Mouse (Mus musculus) adrenal gland, adult 18-20 months (tissue): Measurements from ENCODE around the gene Fam193a. TPM values are rescaled to one million over a fixed set of nuclear protein-coding genes. Genes with fewer than 3 reads are reported as not detected.
A peak's percentile ranks its signal among the peaks of the same experiment; 100 is the strongest.

Experiments used
- DNase-seq, 2 experiments: peaks; one replicate each; pipeline ENCODE4 v3.0.0; 2021 to 2022; ENCODE audit warnings: low spot score in 2 of 2
- total RNA-seq, 2 experiments: library from RNA; stranded (reverse); gene quantifications; 1 replicate in 1 of 2; 2 replicates in 1 of 2; pipeline ENCODE4 v1.2.3; 2021

The Fam193a gene
- total RNA-seq, 2 experiments from 2014 or later: 28.9 to 29.5 TPM

- no peak for DNase-seq
Measured at GRCm38 (mm10) chr5:34458994-34459393, 89.3 kb downstream of the Fam193a start.

DNA sequence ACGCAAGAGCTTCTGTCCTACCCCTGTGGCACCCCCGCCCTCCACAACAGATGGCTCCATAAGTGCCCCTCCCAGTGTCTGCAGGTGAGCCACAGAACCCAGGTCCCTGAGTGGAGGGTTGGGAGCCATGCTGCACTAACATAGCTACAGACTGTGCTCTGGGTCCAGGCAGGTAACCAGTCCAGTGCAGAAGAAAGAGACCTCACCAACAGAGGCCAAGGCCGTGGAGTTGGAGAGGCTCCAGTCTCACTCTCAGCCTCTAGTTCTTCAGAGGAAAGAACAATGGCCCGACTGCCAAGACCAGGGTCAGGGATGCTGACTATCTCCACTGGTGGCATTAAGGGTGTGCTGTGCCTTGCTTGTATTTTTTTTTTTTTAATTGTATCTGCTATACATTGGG lies 91.6 kb downstream of the Fam193a start:
- no peak for DNase-seq

- no peak for DNase-seq
Measured at GRCm38 (mm10) chr5:34461841-34462240, 92.1 kb downstream of the Fam193a start.

DNA sequence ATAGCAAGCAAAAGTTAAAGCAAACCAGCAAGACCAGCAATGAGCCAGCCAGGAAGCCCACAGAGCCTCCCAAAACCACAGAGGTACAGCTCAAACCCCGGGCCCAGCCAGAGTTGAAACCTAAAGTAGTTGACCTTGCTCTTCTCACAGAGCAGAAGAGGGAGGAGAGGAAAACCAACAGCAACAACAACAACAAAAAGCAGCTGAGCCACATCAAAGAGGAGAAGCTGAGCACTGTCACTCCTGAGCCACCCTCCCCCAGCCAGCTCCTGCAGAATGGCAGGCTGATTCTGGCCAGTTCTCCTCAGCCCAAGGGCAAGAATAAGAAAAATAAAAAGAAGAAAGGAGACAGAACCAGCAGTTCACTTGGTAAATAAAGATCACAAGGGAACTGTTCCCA lies 96.3 kb downstream of the Fam193a start:
- no peak for DNase-seq

DNA sequence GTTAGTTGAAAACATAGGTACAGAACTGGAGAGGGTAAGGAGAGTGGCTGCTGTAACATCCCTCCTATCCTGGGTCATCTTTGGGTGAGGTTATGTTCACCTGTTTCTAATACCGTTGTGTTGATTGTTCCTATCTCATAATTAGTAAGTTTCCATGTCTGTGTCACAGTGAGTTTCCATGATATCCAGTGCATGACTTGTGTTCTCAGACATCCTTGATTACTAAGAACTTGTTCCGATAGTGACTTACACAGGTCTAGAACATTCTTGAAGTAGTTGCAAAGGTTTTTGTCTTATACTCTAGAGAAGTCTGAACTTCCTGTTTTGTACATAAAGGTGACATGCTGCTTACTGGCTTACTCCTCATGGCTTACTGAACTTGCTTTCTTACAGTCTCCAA lies 96.9 kb downstream of the Fam193a start:
- no peak for DNase-seq

GRCm38 (mm10) chr5:34468039-34468775 lies 98.5 kb downstream of the Fam193a start:
- no peak for DNase-seq

DNA sequence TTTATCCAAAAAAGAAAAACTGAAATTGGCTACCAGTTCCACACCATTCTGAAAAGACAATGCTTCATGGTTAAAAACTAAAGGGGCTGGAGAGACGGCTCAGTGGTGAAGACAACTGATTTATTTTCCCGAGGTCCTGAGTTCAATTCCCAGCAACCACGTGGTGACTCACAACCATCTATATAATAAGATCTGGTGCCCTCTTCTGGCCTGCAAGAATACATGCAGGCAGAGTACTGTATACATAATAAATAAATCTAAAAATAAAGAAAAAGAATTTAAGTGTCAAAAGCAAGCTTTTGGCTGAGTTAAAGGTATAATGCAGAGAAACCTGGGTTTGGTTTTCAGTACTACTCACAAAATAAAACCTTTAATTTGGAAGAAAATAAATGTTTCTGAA lies 111.2 kb downstream of the Fam193a start:
- DNase-seq: no peak

GRCm38 (mm10) chr5:34485731-34486130 lies 116.0 kb downstream of the Fam193a start:
- DNase-seq: no peak

- DNase-seq: no peak
Measured at GRCm38 (mm10) chr5:34487320-34488090, 117.8 kb downstream of the Fam193a start.

GRCm38 (mm10) chr5:34488741-34489417 lies 119.1 kb downstream of the Fam193a start:
- no peak for DNase-seq

GRCm38 (mm10) chr5:34489418-34489787 lies 119.7 kb downstream of the Fam193a start:
- DNase-seq: no peak

DNA sequence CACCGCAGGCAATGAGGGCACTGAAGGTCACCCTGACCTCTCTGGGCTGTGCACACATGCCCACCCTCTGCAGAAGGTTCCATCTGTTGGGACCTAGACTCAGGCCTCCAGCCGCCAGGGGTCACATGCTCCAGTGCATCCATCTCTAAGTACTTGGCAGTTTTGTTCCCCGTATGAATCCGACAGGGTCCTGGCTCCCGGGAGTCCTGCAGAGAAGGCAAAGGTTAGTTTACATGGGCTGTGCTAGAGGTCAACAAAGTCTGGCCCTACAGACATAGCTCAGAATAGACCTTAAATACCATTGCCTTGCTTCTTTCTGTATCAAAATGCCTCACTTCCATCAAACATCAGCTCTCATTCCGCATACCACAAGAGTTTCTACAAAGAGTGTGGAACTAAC lies 127.0 kb downstream of the Fam193a start:
- DNase-seq: no peak

DNA sequence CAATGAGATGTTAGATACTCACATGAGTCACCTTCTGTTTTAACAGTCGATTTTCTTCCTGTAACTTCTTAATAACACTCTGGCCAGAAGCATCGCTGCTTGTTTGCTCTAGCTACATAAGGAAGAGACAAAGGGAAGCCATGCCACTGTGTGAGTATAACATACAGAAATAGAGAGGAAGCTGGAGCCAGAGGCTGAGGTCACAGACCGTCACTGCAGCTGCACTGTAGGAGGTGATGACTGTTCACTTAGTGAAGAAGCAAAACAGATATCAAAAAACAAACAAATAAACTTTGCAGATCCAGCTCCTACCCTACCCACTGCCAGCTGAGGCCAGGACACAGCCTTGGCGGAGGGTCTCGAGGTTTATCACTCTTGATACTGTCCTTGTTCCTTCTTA lies 131.2 kb downstream of the Fam193a start:
- DNase-seq: no peak

DNA sequence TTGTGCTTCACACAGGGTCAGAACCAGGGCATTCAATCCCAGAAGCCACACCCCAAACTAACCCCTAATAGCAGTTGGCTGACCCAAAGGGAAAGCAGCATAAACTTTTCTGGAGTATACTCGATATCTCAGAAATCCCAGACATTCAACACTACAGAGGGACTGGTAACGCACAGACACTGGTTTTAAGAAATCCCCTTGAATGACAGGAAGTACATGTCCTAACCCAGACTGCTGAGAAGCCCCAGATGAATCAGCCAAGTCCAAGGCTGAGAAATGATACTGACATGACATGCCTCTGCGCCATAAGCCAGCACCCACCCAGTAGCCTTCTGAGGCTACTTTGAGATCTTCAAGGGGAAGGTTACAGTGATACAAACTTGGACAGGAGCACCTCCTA lies 131.9 kb downstream of the Fam193a start:
- no peak for DNase-seq

- DNase-seq: no peak
Measured at GRCm38 (mm10) chr5:34502411-34502810, 132.7 kb downstream of the Fam193a start.

DNA sequence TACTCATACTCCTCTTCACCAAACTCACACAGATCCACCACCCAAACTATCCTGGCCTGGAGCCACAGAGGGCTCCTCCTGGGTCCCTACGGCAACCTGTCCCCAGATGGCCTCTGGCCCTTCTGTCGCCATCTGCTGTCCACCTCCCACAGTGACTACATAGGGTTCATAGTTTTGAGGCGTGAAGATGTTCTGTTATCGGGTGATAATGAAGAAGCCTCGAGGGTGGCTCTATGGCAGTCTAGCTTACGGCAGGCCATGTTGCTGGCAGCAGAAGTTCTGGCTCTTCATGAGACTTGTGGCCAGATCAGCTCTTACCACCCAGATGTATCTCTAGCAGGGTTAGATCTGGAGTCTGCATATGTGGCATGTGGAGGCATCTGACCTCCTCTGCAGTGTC lies 133.1 kb downstream of the Fam193a start:
- no peak for DNase-seq

GRCm38 (mm10) chr5:34512486-34512885 lies 142.8 kb downstream of the Fam193a start:
- no peak for DNase-seq

DNA sequence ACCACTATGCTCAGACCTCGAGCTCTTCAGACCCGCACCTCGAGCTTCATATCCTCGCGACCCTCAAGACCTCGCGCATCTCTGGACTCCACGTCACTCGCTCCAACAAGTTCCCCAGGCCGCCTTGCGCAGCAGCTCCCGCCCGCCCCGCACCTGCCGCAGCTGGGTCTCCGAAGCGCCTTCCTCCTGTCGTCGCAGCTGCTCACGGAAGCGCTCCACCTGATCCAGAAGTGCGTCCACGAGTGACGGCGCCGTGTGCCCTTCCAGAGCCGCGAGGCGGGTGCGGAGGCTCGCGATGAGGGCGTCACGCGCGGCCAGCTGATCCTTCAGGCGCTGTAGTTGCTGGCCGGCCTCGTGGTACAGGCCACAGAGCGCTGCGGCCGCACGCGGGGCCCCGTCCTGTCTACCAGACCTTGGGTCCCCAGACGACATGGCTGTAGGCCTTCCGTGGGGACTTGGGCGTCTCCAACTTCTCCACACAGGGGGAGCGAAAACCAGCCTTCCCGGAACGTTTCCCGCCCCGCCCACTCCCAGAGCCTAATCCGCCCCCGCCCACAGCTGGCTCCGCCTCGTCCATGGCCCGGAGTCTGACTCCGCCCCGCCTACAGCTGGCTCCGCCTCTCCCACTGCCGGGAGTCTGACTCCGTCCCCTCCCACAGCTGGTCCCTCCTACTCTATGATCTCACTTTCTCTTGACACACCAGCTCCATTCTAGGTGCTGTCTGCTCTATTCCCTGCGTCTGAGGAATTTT lies 143.9 kb downstream of the Fam193a start, which contains the start of gene Tnip2:
TSS of gene Tnip2 (minus strand) at position 526 of the 752 bp plus-strand sequence.
- DNase-seq: peak; percentile 94 to 96

DNA sequence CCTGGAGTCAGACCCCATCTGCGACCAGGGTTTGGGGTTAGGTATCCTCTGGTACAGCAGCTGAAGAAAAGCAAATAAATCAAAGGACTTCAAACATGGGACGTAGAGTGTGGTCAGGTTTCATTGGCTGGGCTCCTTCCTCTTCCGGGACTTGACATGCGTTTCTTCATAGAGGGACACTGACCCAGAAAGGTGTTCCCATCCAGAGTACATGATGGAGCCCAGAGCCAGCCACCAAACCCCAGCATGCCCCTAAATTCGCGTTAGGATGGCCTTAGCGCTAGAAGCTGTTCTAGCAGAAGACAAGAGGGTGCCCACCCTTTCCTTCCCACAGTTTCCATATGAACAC lies 144.5 kb downstream of the Fam193a start:
- no peak for DNase-seq

DNA sequence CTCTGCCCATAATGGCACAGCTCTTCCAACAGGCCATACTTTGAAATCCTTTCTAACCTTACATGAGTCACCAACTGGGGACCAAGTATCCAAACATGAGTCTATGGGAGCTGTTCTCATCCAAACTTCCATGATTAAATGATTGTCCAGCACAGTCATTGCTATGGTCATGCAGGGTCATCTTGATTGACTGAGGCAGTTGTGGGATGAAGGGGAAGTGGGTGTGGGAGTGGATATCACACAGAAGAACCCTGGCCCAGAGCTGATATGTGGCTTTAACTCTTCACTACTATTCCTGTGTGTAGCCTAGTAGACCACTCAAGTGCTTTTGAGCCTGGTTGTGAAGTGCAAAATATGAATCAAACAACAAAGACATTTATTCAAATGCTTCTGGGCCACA lies 145.4 kb downstream of the Fam193a start:
- DNase-seq: peak in 1 of 2 experiments; percentile 7

DNA sequence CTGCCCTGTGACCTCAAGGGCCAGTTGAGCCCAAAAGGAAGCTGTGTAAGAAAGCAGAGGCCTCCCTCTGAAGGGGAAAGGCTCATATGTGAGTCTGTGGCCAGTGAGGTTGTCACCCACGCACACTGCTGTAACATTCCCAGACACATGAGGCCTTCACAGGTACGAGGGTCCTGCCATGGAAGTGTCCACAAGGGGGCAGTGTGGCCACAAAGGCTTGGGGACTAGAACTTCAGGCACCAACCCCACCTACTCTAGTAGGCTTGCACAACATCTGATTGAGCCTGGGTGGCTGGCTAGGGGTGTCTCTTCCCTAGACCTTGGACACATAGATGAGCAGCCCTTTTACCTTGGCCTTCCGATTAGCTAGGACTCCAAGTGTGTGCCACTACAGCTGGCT lies 148.2 kb downstream of the Fam193a start:
- peak; percentile 87 to 92 for DNase-seq
